Mouse (Mus musculus) kidney, postnatal 0 days (tissue): Measurements from ENCODE around the gene Plekho1. TPM values are rescaled to one million over a fixed set of nuclear protein-coding genes. Genes with fewer than 3 reads are reported as not detected.

Experiments
- ATAC-seq: fragments of 200-750 bp; cut with Nextera tagmentation; replicated peaks from 2 replicates; pipeline ENCODE4 v1.8.0; 2017; ENCODE audit warnings: low read depth, moderate number of reproducible peaks, moderate TSS enrichment, moderate library complexity; ENCODE audit not compliant: low FRiP score
- DNase-seq: peaks from one replicate; pipeline ENCODE4 v3.0.0-alpha.2; 2016; ENCODE audit warnings: low spot score
- H3K27ac ChIP-seq: fragments of 300-500 bp; sonication (generic); 2 replicates; pipeline ENCODE4 v1.5.1; 2014; ENCODE audit warnings: mild to moderate bottlenecking
- H3K27me3 ChIP-seq: fragments of 300-500 bp; sonication (generic); 2 replicates; pipeline ENCODE4 v1.6.1; 2014; ENCODE audit warnings: low read length, mixed read lengths; ENCODE audit not compliant: insufficient read depth
- H3K36me3 ChIP-seq: fragments of 300-500 bp; sonication (generic); 2 replicates; pipeline ENCODE4 v1.6.1; 2014; ENCODE audit warnings: low read length, mixed read lengths; ENCODE audit not compliant: insufficient read depth
- H3K4me1 ChIP-seq: fragments of 300-500 bp; sonication (generic); replicated peaks from 2 replicates; pipeline ENCODE4 v1.6.1; 2014; ENCODE audit warnings: antibody characterized with exemption, low read length, mixed read lengths; ENCODE audit not compliant: insufficient read depth
- H3K4me2 ChIP-seq: fragments of 300-500 bp; sonication (generic); 2 replicates; pipeline ENCODE4 v1.6.1; 2014; ENCODE audit warnings: mild to moderate bottlenecking, low read length, moderate library complexity, mixed read lengths
- H3K4me3 ChIP-seq: fragments of 300-500 bp; sonication (generic); replicated peaks from 2 replicates; pipeline ENCODE4 v1.5.1; 2014; ENCODE audit warnings: low read depth, low read length
- H3K9ac ChIP-seq: fragments of 300-500 bp; sonication (generic); 2 replicates; pipeline ENCODE4 v1.6.1; 2014; ENCODE audit warnings: low read depth, low read length
- H3K9me3 ChIP-seq: fragments of 300-500 bp; sonication (generic); replicated peaks from 2 replicates; pipeline ENCODE4 v1.6.1; 2016; ENCODE audit warnings: low read length, inconsistent platforms, mixed read lengths
- CTCF ChIP-seq: IDR thresholded peaks from 2 replicates; pipeline ENCODE4 v1.5.1; 2016; ENCODE audit warnings: antibody characterized with exemption, low read depth, mild to moderate bottlenecking, moderate library complexity
- WGBS: fragments of 180-500 bp; shearing (Covaris S2); extraction: QIAGEN DNeasy Blood & Tissue Kit; methylation state at CpG from one replicate; pipeline ENCODE4 v1.1.7; 2014; 5-methylcytosine and 5-hydroxymethylcytosine counted together
- polyA plus RNA-seq: library from polyadenylated mRNA; unstranded; fragments of >200 nt; fragmentation: Nextera tagmentation; extraction: Ambion mirVana; gene quantifications from 2 replicates; pipeline ENCODE4 v1.2.1, GENCODE M21; 2015

Gene Plekho1
- polyA plus RNA-seq, 1 experiment from 2014 or later = 42.5 TPM

DNA sequence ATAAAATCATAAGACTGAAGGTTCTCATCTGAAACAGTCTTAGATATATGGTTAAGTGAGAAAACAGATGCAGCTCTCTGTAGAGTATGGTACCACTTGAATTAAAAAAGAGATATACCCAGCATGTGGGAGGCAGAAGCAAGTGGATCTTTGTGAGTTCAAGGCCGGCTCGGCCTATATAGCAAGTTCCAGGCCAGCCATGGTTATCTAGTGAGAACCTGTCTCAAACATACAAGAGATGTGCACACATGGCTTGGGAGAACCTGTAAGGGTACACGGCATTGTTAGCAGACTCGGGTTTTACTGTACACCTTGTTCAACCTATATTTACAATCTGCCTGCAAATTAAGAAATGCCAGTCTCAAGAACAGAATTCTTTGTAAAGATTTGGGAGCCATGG, 43.0 kb upstream of the Plekho1 start:
- TF ChIP-seq CTCF = no peak
- no peak overlapping the region for H3K27ac ChIP-seq
- DNase-seq (no peak), ATAC-seq (no peak)
- WGBS = 95% methylated on average over 4 of the region's 4 CpGs
- no peak overlapping the region for H3K4me2 ChIP-seq
- no peak overlapping the region for H3K9ac ChIP-seq
- no peaks in the 10 kb centered on the region for H3K9me3 ChIP-seq
- no peaks in the 10 kb centered on the region for H3K27me3 ChIP-seq
- no peaks in the 10 kb centered on the region for H3K36me3 ChIP-seq
- no peaks in the 10 kb centered on the region for H3K4me1 ChIP-seq
- H3K4me3 ChIP-seq = no peak overlapping the region

DNA sequence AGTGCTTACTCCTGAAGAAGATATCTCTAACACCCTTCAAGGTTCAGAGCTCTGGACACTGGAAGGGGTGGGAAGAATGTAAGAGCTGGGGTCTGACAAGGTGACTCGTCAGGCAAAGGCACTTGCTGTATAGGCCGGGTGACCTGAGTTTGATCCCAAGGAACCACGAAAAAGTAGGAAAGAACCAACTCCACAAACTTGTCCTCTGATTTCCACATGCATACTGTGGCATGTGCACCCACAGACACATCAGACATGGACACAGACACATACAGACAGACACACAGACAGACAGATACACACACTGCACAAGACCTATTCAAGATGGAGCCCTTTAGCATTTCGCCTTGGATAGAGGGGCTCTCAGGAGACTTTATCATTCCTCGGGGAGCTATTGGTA, 42.4 kb upstream of the Plekho1 start:
- H3K4me2 ChIP-seq = no peak overlapping the region
- 0 out of 2 replicates have a peak, but pooled peaks cover 3% of the 10 kb centered on the region for H3K36me3 ChIP-seq
- H3K4me3 ChIP-seq = no peak overlapping the region
- no peaks in the 10 kb centered on the region for H3K9me3 ChIP-seq
- no peak overlapping the region for H3K9ac ChIP-seq
- TF ChIP-seq CTCF = no peak
- no peaks in the 10 kb centered on the region for H3K4me1 ChIP-seq
- 81% methylated on average over 5 of the region's 5 CpGs for WGBS
- DNase-seq = no peak
- ATAC-seq = no peak
- no peak overlapping the region for H3K27ac ChIP-seq
- H3K27me3 ChIP-seq = no peaks in the 10 kb centered on the region

GRCm38 (mm10) chr3:96036796-96037195, 41.0 kb upstream of the Plekho1 start:
- no peak for ATAC-seq
- 85% methylated on average over 6 of the region's 6 CpGs for WGBS

GRCm38 (mm10) chr3:96033046-96033445, 37.2 kb upstream of the Plekho1 start:
- Histone ChIP-seq H3K9ac (no peak overlapping the region), H3K36me3 (peaks cover 6% of the 10 kb centered on the region; the same call in 1 of the 2 replicates), H3K27me3 (no peaks in the 10 kb centered on the region), H3K4me2 (no peak overlapping the region), H3K4me3 (no peak overlapping the region), H3K4me1 (no peaks in the 10 kb centered on the region), H3K27ac (no peak overlapping the region), H3K9me3 (no peaks in the 10 kb centered on the region)
- DNase-seq (no peak), ATAC-seq (no peak)
- TF ChIP-seq CTCF = no peak
- WGBS = 82% methylated on average over 4 of the region's 4 CpGs

More at GRCm38 (mm10) chr3:96036796-96037195, 41.0 kb upstream of the Plekho1 start:
- H3K27ac ChIP-seq = no peak overlapping the region
- H3K4me2 ChIP-seq = no peak overlapping the region
- H3K27me3 ChIP-seq = no peaks in the 10 kb centered on the region
- H3K4me3 ChIP-seq = no peak overlapping the region
- no peak for TF ChIP-seq CTCF
- no peak for DNase-seq
- no peaks in the 10 kb centered on the region for H3K4me1 ChIP-seq
- no peaks in the 10 kb centered on the region for H3K9me3 ChIP-seq
- no peak overlapping the region for H3K9ac ChIP-seq
- H3K36me3 ChIP-seq = peaks cover 6% of the 10 kb centered on the region; the same call in 1 of the 2 replicates

DNA sequence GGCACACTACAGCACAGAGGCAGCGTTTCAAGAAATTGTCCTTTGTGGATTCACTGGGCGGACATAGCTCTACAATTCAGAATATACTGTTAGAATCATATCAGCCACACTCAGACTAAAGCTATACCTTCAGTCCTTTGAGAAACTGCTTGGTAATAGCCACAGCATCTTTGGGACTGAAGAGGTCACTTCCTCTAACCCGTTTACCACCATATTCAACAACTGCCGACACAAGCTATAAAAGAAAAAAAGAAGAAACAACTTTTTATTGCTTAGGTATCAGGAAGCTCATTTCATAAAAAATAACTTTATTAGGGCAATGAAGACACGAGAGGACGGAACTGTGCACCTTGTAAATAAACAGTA, 36.8 kb upstream of the Plekho1 start:
- no peak for TF ChIP-seq CTCF
- DNase-seq (no peak), ATAC-seq (no peak)
- H3K4me1 ChIP-seq = no peaks in the 10 kb centered on the region
- no peak overlapping the region for H3K4me3 ChIP-seq
- H3K27me3 ChIP-seq = no peaks in the 10 kb centered on the region
- H3K9me3 ChIP-seq = no peaks in the 10 kb centered on the region
- H3K9ac ChIP-seq = no peak overlapping the region
- H3K4me2 ChIP-seq = no peak overlapping the region
- H3K36me3 ChIP-seq = peaks cover 6% of the 10 kb centered on the region; the same call in 1 of the 2 replicates
- WGBS = 82% methylated on average over 6 of the region's 6 CpGs
- H3K27ac ChIP-seq = no peak overlapping the region

- Histone ChIP-seq H3K4me3 (no peak overlapping the region), H3K9ac (no peak overlapping the region), H3K27ac (no peak overlapping the region), H3K9me3 (no peaks in the 10 kb centered on the region), H3K4me1 (no peaks in the 10 kb centered on the region), H3K4me2 (no peak overlapping the region), H3K36me3 (peaks cover 6% of the 10 kb centered on the region; the same call in 1 of the 2 replicates), H3K27me3 (no peaks in the 10 kb centered on the region)
- WGBS = 74% methylated on average over 6 of the region's 6 CpGs
- no peak for ATAC-seq
- no peak for TF ChIP-seq CTCF
- DNase-seq = no peak
Measured at GRCm38 (mm10) chr3:96031991-96032651, 36.3 kb upstream of the Plekho1 start.

- no peak overlapping the region for H3K27ac ChIP-seq
- peaks cover 6% of the 10 kb centered on the region; the same call in 1 of the 2 replicates for H3K36me3 ChIP-seq
- no peak overlapping the region for H3K4me3 ChIP-seq
- H3K4me2 ChIP-seq = no peak overlapping the region
- no peak for TF ChIP-seq CTCF
- WGBS = 68% methylated on average over 11 of the region's 11 CpGs
- H3K9ac ChIP-seq = no peak overlapping the region
- H3K9me3 ChIP-seq = no peaks in the 10 kb centered on the region
- DNase-seq (no peak), ATAC-seq (no peak)
- H3K27me3 ChIP-seq = no peaks in the 10 kb centered on the region
- H3K4me1 ChIP-seq = no peaks in the 10 kb centered on the region
Measured at GRCm38 (mm10) chr3:96029766-96030165, 34.0 kb upstream of the Plekho1 start.
